Mouse (Mus musculus): Measurements from ENCODE around the gene Pomt1.

DNA sequence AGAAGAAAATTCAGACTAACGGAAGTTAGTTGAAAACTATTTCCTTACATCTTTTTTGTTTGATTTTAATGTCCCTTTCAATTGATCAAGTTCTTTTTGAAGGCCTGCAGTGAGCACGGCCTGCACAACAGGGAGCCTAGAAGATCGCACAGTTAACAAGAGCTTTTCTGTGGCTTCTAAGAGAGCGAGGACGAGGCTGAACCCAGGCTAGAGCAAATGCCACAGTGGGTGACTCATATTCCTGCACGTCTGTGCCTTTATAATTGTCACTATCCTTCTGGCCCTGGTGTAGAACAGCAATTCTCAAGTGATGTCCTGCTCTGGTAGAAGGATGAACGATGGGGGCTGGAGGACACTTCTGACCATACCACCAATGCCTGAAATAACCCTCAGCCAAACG is 18.7 kb upstream of the Pomt1 start:
- no peak for TF ChIP-seq CTCF (IDR thresholded peaks at IDR 0.05; ENCODE audit: extremely low read depth, insufficient read length, insufficient replicate concordance, low read depth, low read length)
- TF ChIP-seq POLR2A (IDR thresholded peaks at IDR 0.05; ENCODE audit: low read depth, low read length), result no peak
